Mouse (Mus musculus) neural tube, embryonic 12.5 days (tissue): ENCODE measurements at regions not wholly inside any gene's neighbourhood (a gene's known extent, or its start where the extent isn't known, plus 50 kb on each side); places are given as distances from the start of the nearest gene placed in this dataset.

ENCODE experiments used
- ATAC-seq: fragments of 200-750 bp; cut with Nextera tagmentation; 2 replicates; pipeline ENCODE4 v1.8.0; 2017; ENCODE audit warnings: low read depth, mild to moderate bottlenecking, moderate TSS enrichment, moderate library complexity; ENCODE audit not compliant: low FRiP score
- H3K27ac ChIP-seq: fragments of 300-500 bp; sonication (generic); 2 replicates; pipeline ENCODE4 v1.5.1; 2016
- H3K27me3 ChIP-seq: fragments of 300-500 bp; sonication (generic); replicated peaks from 2 replicates; pipeline ENCODE4 v1.6.1; 2016; ENCODE audit warnings: mild to moderate bottlenecking
- H3K36me3 ChIP-seq: fragments of 300-500 bp; sonication (generic); 2 replicates; pipeline ENCODE4 v1.6.1; 2016; ENCODE audit warnings: mild to moderate bottlenecking
- H3K4me1 ChIP-seq: fragments of 300-500 bp; sonication (generic); 2 replicates; pipeline ENCODE4 v1.6.1; 2016
- H3K4me2 ChIP-seq: fragments of 300-500 bp; sonication (generic); replicated peaks from 2 replicates; pipeline ENCODE4 v1.6.1; 2016; ENCODE audit warnings: mild to moderate bottlenecking
- H3K4me3 ChIP-seq: fragments of 300-500 bp; sonication (generic); 2 replicates; pipeline ENCODE4 v1.5.1; 2016
- H3K9ac ChIP-seq: fragments of 300-500 bp; sonication (generic); 2 replicates; pipeline ENCODE4 v1.6.1; 2016; ENCODE audit warnings: mild to moderate bottlenecking
- H3K9me3 ChIP-seq: fragments of 300-500 bp; sonication (generic); 2 replicates; pipeline ENCODE4 v1.6.1; 2016; ENCODE audit warnings: mild to moderate bottlenecking
- WGBS: fragments of 180-500 bp; shearing (Covaris S2); methylation state at CpG from one replicate; pipeline ENCODE4 v1.1.7; 2016; 5-methylcytosine and 5-hydroxymethylcytosine counted together

DNA sequence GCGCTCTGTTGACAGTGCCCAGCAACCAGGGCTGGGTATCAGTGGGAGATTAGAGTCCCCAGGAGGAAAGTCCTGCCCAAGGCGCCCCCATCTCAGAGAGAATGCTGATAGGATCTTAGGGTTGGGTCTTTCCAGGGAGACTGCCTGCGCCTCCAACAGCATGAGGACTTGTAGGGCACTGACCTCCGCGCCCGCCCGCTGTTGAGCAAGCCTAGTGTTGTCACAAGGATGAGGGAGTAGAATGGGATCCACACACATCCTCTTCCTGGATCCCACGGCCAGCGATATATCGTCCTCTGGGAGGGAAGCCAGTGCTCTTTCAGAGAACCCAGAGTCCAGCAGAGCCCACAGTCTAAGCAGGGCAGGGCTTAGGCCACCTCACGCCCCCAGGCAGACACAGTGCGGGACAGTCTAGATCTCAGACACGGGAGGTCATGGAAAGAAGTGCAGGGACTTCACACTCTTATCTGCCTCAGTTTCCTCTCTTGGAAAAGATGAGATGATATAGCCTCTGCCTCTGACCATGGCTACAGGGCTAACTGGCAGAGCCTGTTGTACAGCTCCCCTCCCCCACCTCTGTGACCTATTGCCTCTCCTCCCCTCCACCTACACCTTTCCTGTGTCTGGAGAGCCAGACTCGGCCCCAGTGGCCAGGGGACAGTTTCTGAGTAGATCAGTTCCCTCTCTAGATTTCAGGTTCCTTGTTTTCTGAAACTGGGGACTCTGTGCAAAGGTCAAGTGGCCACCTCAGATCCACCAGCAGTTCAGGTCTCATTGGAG lies 52.0 kb upstream of the Dusp5 start:
- Histone ChIP-seq H3K36me3 (no peaks in the 10 kb centered on the region), H3K27me3 (no peaks in the 10 kb centered on the region), H3K9ac (no peak overlapping the region), H3K27ac (no peak overlapping the region), H3K4me2 (no peak overlapping the region), H3K4me1 (no peaks in the 10 kb centered on the region), H3K9me3 (no peaks in the 10 kb centered on the region), H3K4me3 (no peak overlapping the region)
- 86% methylated on average over 14 of the region's 14 CpGs for WGBS
- no peak for ATAC-seq

DNA sequence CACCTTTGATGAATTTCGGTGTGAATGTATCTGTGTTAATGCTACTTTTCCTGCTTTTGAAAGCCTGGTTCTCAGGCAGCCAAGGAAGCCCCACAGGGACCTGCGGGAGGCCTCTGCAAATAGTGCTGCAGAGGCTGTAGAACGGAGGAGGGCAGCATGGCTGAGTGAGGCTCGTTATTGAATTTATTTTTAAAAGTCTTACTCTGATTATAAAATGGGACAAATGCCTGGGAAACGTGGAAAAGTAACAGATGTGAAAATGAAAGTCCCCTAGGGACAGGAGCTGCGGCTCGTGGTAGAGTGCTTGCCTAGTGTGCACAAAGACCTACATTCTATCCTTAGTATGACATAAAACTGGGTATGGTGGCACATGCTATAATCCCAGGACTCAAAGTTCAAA lies 59.7 kb upstream of the Dusp5 start:
- H3K9me3 ChIP-seq: peaks cover 17% of the 10 kb centered on the region; the same call in 1 of the 2 replicates
- H3K27ac ChIP-seq: no peak overlapping the region
- no peaks in the 10 kb centered on the region for H3K27me3 ChIP-seq
- no peaks in the 10 kb centered on the region for H3K36me3 ChIP-seq
- H3K4me2 ChIP-seq: no peak overlapping the region
- WGBS: 60% methylated on average over 7 of the region's 7 CpGs
- ATAC-seq: no peak
- H3K4me3 ChIP-seq: no peak overlapping the region
- H3K9ac ChIP-seq: no peak overlapping the region
- H3K4me1 ChIP-seq: no peaks in the 10 kb centered on the region

DNA sequence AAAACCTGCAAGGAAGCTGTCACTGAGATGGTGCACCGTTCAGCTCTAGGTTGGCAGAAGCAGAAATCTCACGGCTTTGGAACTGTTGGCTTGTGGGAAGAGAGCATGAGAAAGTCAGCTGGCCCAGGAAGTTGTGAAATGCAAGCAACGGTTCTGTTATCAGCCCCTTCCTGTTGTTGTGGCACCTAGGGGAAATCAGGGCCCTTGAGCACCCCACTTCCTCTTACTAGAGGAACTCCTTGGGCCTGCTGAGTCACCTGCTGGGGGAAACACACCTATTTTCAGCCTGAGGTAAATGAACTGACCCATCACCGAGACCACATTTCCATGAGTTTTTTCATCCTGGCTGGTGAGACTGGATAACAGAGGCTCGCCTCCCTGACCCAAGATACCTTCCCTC lies 64.2 kb upstream of the Dusp5 start:
- Histone ChIP-seq H3K27ac (no peak overlapping the region), H3K4me1 (peaks cover 10% of the 10 kb centered on the region), H3K4me3 (no peak overlapping the region), H3K4me2 (no peak overlapping the region), H3K27me3 (no peaks in the 10 kb centered on the region), H3K9me3 (peaks cover 17% of the 10 kb centered on the region; the same call in 1 of the 2 replicates), H3K36me3 (no peaks in the 10 kb centered on the region), H3K9ac (no peak overlapping the region)
- no peak for ATAC-seq
- 84% methylated on average over 5 of the region's 5 CpGs for WGBS

DNA sequence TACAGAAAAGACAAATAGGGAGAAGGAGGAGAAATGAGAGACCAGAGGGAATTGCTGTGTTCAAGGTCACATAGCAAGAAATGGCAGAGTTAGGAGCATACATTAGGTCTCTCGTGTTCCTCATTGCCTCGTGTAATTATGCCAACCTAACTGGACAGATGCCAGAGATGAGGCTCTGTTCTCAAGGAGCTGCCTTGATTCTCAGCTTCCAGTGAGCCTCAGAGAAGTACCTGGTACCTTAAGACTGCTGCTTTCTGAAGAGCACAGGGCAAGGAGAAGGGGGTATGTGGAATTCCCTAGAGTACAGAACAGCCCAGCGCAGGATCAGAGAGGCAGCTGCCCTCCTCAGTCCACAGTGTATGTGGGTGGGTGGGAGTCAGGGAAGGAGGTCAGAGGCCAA lies 64.8 kb upstream of the Dusp5 start:
- no peaks in the 10 kb centered on the region for H3K27me3 ChIP-seq
- peaks cover 14% of the 10 kb centered on the region for H3K4me1 ChIP-seq
- WGBS: 87% methylated on average over 3 of the region's 3 CpGs
- H3K4me2 ChIP-seq: no peak overlapping the region
- ATAC-seq: no peak
- no peaks in the 10 kb centered on the region for H3K36me3 ChIP-seq
- no peak overlapping the region for H3K9ac ChIP-seq
- H3K9me3 ChIP-seq: peaks cover 17% of the 10 kb centered on the region; the same call in 1 of the 2 replicates
- no peak overlapping the region for H3K4me3 ChIP-seq
- H3K27ac ChIP-seq: no peak overlapping the region

DNA sequence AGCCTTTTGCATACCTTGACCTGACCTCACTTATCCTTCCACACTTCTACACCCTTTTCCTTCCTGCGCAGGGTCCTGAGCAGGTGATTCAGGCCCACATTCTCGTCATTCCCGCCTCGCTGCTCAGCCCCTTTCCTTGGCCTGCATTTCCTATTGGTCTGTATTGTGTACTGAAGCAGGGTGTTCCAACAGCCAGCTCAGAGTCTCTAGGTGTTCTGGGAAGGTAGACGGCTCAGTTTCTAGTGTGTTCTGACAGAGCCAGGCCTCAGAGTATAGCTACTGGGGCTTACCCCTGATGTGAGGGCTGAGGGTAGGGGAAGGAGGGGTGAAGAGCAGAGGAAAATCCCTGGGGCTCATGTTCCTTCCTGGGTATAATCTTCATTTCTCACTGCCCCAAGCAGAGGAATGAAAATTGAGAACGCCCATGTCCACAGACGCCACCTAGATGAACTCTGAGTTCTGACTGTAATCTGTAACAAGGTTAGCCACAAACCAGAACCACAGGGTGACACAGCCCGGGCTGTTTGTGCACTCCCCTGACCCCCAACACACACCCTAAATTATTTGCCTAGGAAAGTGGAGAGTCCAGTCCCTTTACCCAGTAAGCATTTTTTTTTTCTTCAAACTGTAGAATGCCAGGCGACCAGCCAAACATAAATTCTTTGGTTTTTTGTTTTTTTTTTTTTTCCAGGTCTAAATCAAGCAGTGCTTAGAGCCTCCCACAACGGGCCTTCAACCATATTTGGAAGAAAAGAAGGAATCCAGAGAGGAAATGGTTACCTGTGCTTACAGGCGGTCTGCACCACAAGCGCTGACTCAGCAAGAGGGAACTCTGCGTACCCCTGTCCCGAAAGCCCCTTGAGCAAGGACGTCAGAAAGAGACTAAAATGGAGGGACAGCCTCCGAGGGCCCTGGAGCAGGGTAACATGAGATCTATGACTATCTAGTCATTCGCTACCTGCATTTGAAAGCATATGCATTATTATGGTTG lies 67.6 kb upstream of the Dusp5 start:
- no peak for ATAC-seq
- H3K36me3 ChIP-seq: no peaks in the 10 kb centered on the region
- 68% methylated on average over 17 of the region's 17 CpGs for WGBS
- H3K9me3 ChIP-seq: peaks cover 7% of the 10 kb centered on the region; the same call in 1 of the 2 replicates
- H3K27ac ChIP-seq: no peak overlapping the region
- peaks cover 10% of the 10 kb centered on the region; the same call in 1 of the 2 replicates for H3K27me3 ChIP-seq
- peaks cover 18% of the 10 kb centered on the region for H3K4me1 ChIP-seq
- H3K4me3 ChIP-seq: no peak overlapping the region
- H3K4me2 ChIP-seq: peak overlapping the region; percentile 40
- H3K9ac ChIP-seq: no peak overlapping the region

DNA sequence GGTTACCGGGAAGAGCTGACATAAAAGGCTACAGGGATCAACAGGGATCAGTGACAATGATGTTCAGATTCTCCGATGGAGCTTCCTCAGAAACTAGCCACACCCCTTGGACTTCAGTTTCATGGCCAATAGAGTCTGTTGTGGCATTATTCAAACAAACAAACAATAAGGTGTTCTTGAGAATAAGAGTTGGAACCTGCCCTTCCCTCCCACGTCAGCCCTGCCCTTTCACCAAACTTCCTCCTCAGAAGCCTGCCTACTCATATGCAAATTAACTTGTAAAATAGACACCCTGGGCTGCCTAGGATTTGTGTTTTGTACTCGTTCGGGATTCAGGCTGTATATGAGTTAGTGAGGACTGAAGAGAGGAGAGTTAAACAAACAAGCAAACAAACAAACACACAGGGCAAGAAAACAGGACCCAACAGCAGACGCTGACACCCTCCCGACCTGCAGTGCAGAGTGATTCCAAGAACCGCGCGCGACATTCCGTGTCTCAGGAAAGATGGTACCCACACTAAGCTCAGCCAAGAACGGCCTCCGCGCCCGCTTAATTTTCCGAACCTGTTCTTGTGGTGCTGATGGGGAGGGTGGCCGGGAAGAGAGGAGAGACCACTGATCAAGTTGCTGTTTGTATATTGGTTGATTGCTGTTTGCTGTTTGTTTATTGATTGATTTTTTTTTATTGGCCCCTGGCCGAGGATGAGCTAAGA lies 68.4 kb upstream of the Dusp5 start:
- Histone ChIP-seq H3K27me3 (peaks cover 10% of the 10 kb centered on the region; the same call in 1 of the 2 replicates), H3K9me3 (no peaks in the 10 kb centered on the region), H3K9ac (no peak overlapping the region), H3K4me3 (no peak overlapping the region), H3K36me3 (no peaks in the 10 kb centered on the region), H3K4me2 (peak overlapping the region; percentile 40), H3K27ac (no peak overlapping the region), H3K4me1 (peaks cover 18% of the 10 kb centered on the region)
- ATAC-seq: no peak
- WGBS: 6% methylated on average over 19 of the region's 19 CpGs

DNA sequence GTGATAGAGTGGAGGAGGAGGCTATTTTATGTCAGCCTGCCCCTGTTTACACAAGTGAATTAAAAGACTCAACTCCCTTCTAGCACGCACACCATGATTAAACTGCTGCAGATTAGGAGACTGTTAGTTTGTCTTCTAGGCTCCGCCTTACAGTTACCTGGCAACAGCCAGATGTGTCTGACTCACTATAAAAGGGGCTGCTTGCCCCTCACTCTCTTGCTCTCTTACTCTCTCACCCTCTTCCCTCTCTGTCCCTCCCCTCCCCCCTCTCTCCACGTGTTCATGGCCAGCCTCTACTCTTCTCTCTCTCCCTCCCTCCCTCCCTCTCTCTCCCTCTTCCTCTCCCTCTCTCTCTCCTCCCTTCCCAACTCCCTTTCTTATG lies 69.0 kb upstream of the Smndc1 start:
- ATAC-seq: 0 out of 2 replicates have a peak, but pooled peaks have one; percentile 31
- Histone ChIP-seq H3K36me3 (no peaks in the 10 kb centered on the region), H3K4me3 (no peak overlapping the region), H3K27me3 (peaks cover 10% of the 10 kb centered on the region; the same call in 1 of the 2 replicates), H3K4me1 (peaks cover 18% of the 10 kb centered on the region), H3K9me3 (no peaks in the 10 kb centered on the region), H3K27ac (no peak overlapping the region), H3K4me2 (no peak overlapping the region), H3K9ac (no peak overlapping the region)
- WGBS: 20% methylated on average over 3 of the region's 3 CpGs

DNA sequence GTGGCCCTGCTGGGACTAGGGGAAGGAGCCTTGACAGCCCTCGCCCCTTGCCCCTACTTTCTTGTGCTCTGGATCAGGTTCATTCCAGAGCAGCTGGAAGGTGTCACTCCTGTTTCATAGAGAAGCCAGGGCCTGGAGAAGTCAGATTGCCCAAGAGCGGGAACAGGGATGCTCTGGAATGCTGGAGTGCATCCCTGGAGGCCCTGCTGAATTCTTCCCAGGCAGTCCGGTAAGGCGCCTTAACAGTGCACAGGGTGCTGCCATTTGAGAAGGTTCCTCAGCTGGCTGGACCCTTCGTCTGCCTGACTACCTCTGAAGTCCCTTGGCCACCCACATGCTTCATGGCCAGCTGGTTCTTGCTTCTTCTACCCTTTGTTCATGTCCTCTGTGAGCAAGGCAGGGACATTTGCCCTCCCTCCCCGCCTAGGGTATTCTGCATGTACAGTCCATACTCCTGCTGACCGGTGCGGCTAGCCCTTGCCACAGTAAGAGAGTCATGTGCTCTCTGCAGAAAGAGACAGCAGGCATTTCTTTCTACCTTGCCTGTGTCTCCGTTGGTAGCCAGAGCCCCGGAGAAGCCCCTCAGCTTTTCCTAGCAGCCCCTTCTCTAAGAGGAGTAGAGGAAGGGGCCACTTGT lies 68.5 kb upstream of the Smndc1 start:
- Histone ChIP-seq H3K4me3 (no peak overlapping the region), H3K27ac (no peak overlapping the region), H3K4me2 (no peak overlapping the region), H3K9me3 (no peaks in the 10 kb centered on the region), H3K27me3 (peaks cover 10% of the 10 kb centered on the region; the same call in 1 of the 2 replicates), H3K9ac (no peak overlapping the region), H3K4me1 (peaks cover 18% of the 10 kb centered on the region), H3K36me3 (no peaks in the 10 kb centered on the region)
- 0 out of 2 replicates have a peak, but pooled peaks have one; percentile 13 for ATAC-seq
- 53% methylated on average over 10 of the region's 10 CpGs for WGBS

DNA sequence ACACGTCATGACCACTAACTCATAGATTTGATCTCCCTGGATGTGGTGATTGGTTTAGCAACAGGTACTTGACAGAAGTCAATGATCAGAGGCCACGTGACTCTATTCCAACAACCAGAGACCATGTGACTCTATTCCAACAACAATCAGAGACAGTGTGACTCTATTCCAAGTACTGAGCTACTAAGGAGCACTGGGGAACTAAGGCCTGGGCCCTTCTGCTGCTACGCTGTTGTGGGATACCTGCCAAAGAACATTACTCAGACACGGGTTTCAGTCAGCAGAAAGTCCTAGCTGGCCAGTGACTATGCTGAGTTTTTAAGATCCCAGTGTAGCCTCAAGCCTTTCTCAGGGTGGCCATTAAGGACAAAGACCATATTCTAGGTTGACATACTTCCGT lies 66.3 kb upstream of the Smndc1 start:
- 88% methylated on average over 5 of the region's 5 CpGs for WGBS
- H3K9me3 ChIP-seq: no peaks in the 10 kb centered on the region
- H3K4me3 ChIP-seq: no peak overlapping the region
- peaks cover 10% of the 10 kb centered on the region; the same call in 1 of the 2 replicates for H3K27me3 ChIP-seq
- H3K9ac ChIP-seq: no peak overlapping the region
- H3K36me3 ChIP-seq: no peaks in the 10 kb centered on the region
- ATAC-seq: no peak
- no peak overlapping the region for H3K4me2 ChIP-seq
- peaks cover 21% of the 10 kb centered on the region for H3K4me1 ChIP-seq
- no peak overlapping the region for H3K27ac ChIP-seq

DNA sequence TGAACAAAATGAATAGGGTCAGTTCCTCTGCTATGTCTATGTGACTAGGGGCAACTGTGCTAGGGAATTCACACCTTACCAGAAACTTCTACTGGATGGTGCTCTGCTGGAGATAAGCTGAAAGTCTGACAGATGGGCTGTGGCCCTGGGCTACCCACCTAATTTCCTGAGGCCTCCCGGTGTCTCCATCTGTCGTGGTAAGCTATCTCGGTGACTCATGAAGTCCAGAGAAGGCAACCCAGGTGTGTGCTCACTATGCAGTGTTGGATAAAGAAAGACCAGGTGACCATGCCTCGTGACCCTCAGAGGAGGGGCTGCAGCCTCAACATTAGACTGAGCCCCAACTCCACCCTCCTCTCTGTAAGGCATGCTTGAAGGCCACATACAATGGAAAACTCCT lies 64.2 kb upstream of the Smndc1 start:
- Histone ChIP-seq H3K9ac (no peak overlapping the region), H3K36me3 (no peaks in the 10 kb centered on the region), H3K4me3 (no peak overlapping the region), H3K4me2 (no peak overlapping the region), H3K4me1 (peaks cover 10% of the 10 kb centered on the region; the same call in 1 of the 2 replicates), H3K27ac (no peak overlapping the region), H3K9me3 (no peaks in the 10 kb centered on the region), H3K27me3 (peaks cover 10% of the 10 kb centered on the region; the same call in 1 of the 2 replicates)
- 90% methylated on average over 4 of the region's 4 CpGs for WGBS
- no peak for ATAC-seq

DNA sequence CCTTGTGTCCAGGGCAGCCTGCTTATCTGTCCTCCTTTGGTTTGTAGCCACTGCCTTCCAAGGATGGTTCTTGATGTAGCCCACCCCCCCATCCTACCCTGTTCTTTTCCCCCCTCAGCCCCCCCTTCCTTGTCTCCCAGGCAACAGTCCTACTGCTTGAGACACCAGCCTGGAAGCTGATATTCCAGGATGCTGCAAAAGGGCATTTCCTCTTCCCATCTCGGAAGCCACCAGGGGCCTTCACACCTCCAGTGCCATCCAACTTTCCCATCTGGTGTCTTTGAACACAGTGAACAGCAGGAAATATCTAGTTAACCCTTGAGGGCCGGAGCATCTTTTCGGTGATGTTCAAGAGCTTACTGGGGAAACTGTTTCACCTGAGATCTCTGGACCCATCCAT lies 63.7 kb upstream of the Smndc1 start:
- no peak overlapping the region for H3K27ac ChIP-seq
- ATAC-seq: no peak
- no peak overlapping the region for H3K9ac ChIP-seq
- H3K4me1 ChIP-seq: peaks cover 6% of the 10 kb centered on the region; the same call in 1 of the 2 replicates
- 70% methylated on average over 3 of the region's 3 CpGs for WGBS
- H3K4me3 ChIP-seq: no peak overlapping the region
- H3K27me3 ChIP-seq: peaks cover 9% of the 10 kb centered on the region; the same call in 1 of the 2 replicates
- H3K4me2 ChIP-seq: no peak overlapping the region
- no peaks in the 10 kb centered on the region for H3K9me3 ChIP-seq
- H3K36me3 ChIP-seq: no peaks in the 10 kb centered on the region
